Mouse (Mus musculus) lung, embryonic 16.5 days (tissue): ENCODE measurements at regions not wholly inside any gene's neighbourhood (a gene's known extent, or its start where the extent isn't known, plus 50 kb on each side); places are given as distances from the start of the nearest gene placed in this dataset.

Experiments
- ATAC-seq: fragments of 200-750 bp; cut with Nextera tagmentation; 2 replicates; pipeline ENCODE4 v1.8.0; 2017; ENCODE audit warnings: low read depth, mild to moderate bottlenecking, moderate library complexity
- H3K27ac ChIP-seq: fragments of 300-500 bp; sonication (generic); 2 replicates; pipeline ENCODE4 v1.5.1; 2014; ENCODE audit warnings: mild to moderate bottlenecking, control low read depth, low read length
- H3K27me3 ChIP-seq: fragments of 300-500 bp; sonication (generic); 2 replicates; pipeline ENCODE4 v1.6.1; 2014; ENCODE audit warnings: low read depth, low read length, mixed read lengths; ENCODE audit not compliant: control insufficient read depth, insufficient read depth
- H3K36me3 ChIP-seq: fragments of 300-500 bp; sonication (generic); 2 replicates; pipeline ENCODE4 v1.6.1; 2014; ENCODE audit warnings: low read length; ENCODE audit not compliant: control insufficient read depth, insufficient read depth
- H3K4me1 ChIP-seq: fragments of 300-500 bp; sonication (generic); replicated peaks from 2 replicates; pipeline ENCODE4 v1.6.1; 2014; ENCODE audit warnings: low read length, mixed read lengths; ENCODE audit not compliant: control insufficient read depth, insufficient read depth
- H3K4me2 ChIP-seq: fragments of 300-500 bp; sonication (generic); 2 replicates; pipeline ENCODE4 v1.6.1; 2014; ENCODE audit warnings: low read depth, low read length, control low read depth
- H3K4me3 ChIP-seq: fragments of 300-500 bp; sonication (generic); 2 replicates; pipeline ENCODE4 v1.5.1; 2014; ENCODE audit warnings: mild to moderate bottlenecking, low read length, control low read depth
- H3K9ac ChIP-seq: fragments of 300-500 bp; sonication (generic); 2 replicates; pipeline ENCODE4 v1.6.1; 2014; ENCODE audit warnings: low read length, control low read depth
- H3K9me3 ChIP-seq: fragments of 300-500 bp; sonication (generic); 2 replicates; pipeline ENCODE4 v1.6.1; 2016; ENCODE audit warnings: low read length; ENCODE audit not compliant: control insufficient read depth
- WGBS: fragments of 180-500 bp; shearing (Covaris S2); extraction: QIAGEN DNeasy Blood & Tissue Kit; methylation state at CpG from one replicate; pipeline ENCODE4 v1.1.7; 2014; 5-methylcytosine and 5-hydroxymethylcytosine counted together

- Histone ChIP-seq H3K4me1 (no peaks in the 10 kb centered on the region), H3K4me2 (no peak overlapping the region), H3K9me3 (no peaks in the 10 kb centered on the region), H3K9ac (no peak overlapping the region), H3K27ac (no peak overlapping the region), H3K4me3 (no peak overlapping the region), H3K27me3 (no peaks in the 10 kb centered on the region), H3K36me3 (no peaks in the 10 kb centered on the region)
- WGBS: 72% methylated on average over 2 of the region's 2 CpGs
- no peak for ATAC-seq
Observed at GRCm38 (mm10) chr16:24212702-24213101, 180.6 kb upstream of the Lpp start.

- peaks cover 6% of the 10 kb centered on the region for H3K4me1 ChIP-seq
- no peak overlapping the region for H3K27ac ChIP-seq
- H3K36me3 ChIP-seq: no peaks in the 10 kb centered on the region
- H3K4me3 ChIP-seq: no peak overlapping the region
- H3K9ac ChIP-seq: no peak overlapping the region
- 52% methylated on average over 1 of the region's 1 CpGs for WGBS
- no peaks in the 10 kb centered on the region for H3K9me3 ChIP-seq
- H3K27me3 ChIP-seq: no peaks in the 10 kb centered on the region
- ATAC-seq: no peak
- H3K4me2 ChIP-seq: no peak overlapping the region
Observed at GRCm38 (mm10) chr16:24211588-24211987, 181.7 kb upstream of the Lpp start.

- H3K4me1 ChIP-seq: peaks cover 12% of the 10 kb centered on the region
- H3K4me2 ChIP-seq: no peak overlapping the region
- no peaks in the 10 kb centered on the region for H3K27me3 ChIP-seq
- ATAC-seq: no peak
- H3K4me3 ChIP-seq: no peak overlapping the region
- no peak overlapping the region for H3K9ac ChIP-seq
- no peaks in the 10 kb centered on the region for H3K9me3 ChIP-seq
- no peak overlapping the region for H3K27ac ChIP-seq
- H3K36me3 ChIP-seq: no peaks in the 10 kb centered on the region
- WGBS: 74% methylated on average over 2 of the region's 2 CpGs
Observed at GRCm38 (mm10) chr16:24208876-24209275, 184.4 kb upstream of the Lpp start.

- no peaks in the 10 kb centered on the region for H3K9me3 ChIP-seq
- no peak overlapping the region for H3K9ac ChIP-seq
- H3K4me3 ChIP-seq: no peak overlapping the region
- H3K27me3 ChIP-seq: no peaks in the 10 kb centered on the region
- WGBS: 83% methylated on average over 2 of the region's 2 CpGs
- peaks cover 12% of the 10 kb centered on the region for H3K4me1 ChIP-seq
- H3K36me3 ChIP-seq: no peaks in the 10 kb centered on the region
- no peak overlapping the region for H3K27ac ChIP-seq
- no peak for ATAC-seq
- no peak overlapping the region for H3K4me2 ChIP-seq
Observed at GRCm38 (mm10) chr16:24208118-24208517, 185.2 kb upstream of the Lpp start.

GRCm38 (mm10) chr16:24207056-24207455, 186.3 kb upstream of the Lpp start:
- WGBS: 39% methylated on average over 4 of the region's 4 CpGs
- H3K9ac ChIP-seq: no peak overlapping the region
- no peaks in the 10 kb centered on the region for H3K9me3 ChIP-seq
- H3K4me3 ChIP-seq: no peak overlapping the region
- no peak for ATAC-seq
- H3K27ac ChIP-seq: no peak overlapping the region
- no peak overlapping the region for H3K4me2 ChIP-seq
- H3K4me1 ChIP-seq: peaks cover 12% of the 10 kb centered on the region
- H3K36me3 ChIP-seq: no peaks in the 10 kb centered on the region
- no peaks in the 10 kb centered on the region for H3K27me3 ChIP-seq

GRCm38 (mm10) chr16:24206461-24206861, 186.8 kb upstream of the Lpp start:
- ATAC-seq: peak; percentile 60
- no peak overlapping the region for H3K27ac ChIP-seq
- H3K4me1 ChIP-seq: peaks cover 12% of the 10 kb centered on the region
- no peaks in the 10 kb centered on the region for H3K27me3 ChIP-seq
- H3K9me3 ChIP-seq: no peaks in the 10 kb centered on the region
- no peak overlapping the region for H3K4me3 ChIP-seq
- 17% methylated on average over 4 of the region's 4 CpGs for WGBS
- H3K9ac ChIP-seq: no peak overlapping the region
- peak overlapping the region; percentile 19; the same call in 1 of the 2 replicates for H3K4me2 ChIP-seq
- H3K36me3 ChIP-seq: no peaks in the 10 kb centered on the region

GRCm38 (mm10) chr16:24205594-24205993, 187.7 kb upstream of the Lpp start:
- no peak overlapping the region for H3K4me3 ChIP-seq
- no peak overlapping the region for H3K27ac ChIP-seq
- H3K36me3 ChIP-seq: no peaks in the 10 kb centered on the region
- no peak overlapping the region for H3K9ac ChIP-seq
- ATAC-seq: 0 out of 2 replicates have a peak, but pooled peaks have one; percentile 15
- 61% methylated on average over 5 of the region's 5 CpGs for WGBS
- no peaks in the 10 kb centered on the region for H3K27me3 ChIP-seq
- peaks cover 12% of the 10 kb centered on the region for H3K4me1 ChIP-seq
- no peaks in the 10 kb centered on the region for H3K9me3 ChIP-seq
- H3K4me2 ChIP-seq: no peak overlapping the region

GRCm38 (mm10) chr16:24204064-24204730, 189.1 kb upstream of the Lpp start:
- H3K27me3 ChIP-seq: no peaks in the 10 kb centered on the region
- H3K27ac ChIP-seq: no peak overlapping the region
- H3K4me3 ChIP-seq: no peak overlapping the region
- ATAC-seq: no peak
- no peaks in the 10 kb centered on the region for H3K36me3 ChIP-seq
- H3K9me3 ChIP-seq: no peaks in the 10 kb centered on the region
- 79% methylated on average over 4 of the region's 4 CpGs for WGBS
- no peak overlapping the region for H3K4me2 ChIP-seq
- peaks cover 12% of the 10 kb centered on the region for H3K4me1 ChIP-seq
- H3K9ac ChIP-seq: no peak overlapping the region

GRCm38 (mm10) chr16:24202653-24203052, 190.7 kb upstream of the Lpp start:
- 86% methylated on average over 5 of the region's 5 CpGs for WGBS
- no peak for ATAC-seq
- Histone ChIP-seq H3K9ac (no peak overlapping the region), H3K36me3 (no peaks in the 10 kb centered on the region), H3K4me2 (no peak overlapping the region), H3K9me3 (no peaks in the 10 kb centered on the region), H3K27ac (no peak overlapping the region), H3K27me3 (no peaks in the 10 kb centered on the region), H3K4me3 (no peak overlapping the region), H3K4me1 (peaks cover 12% of the 10 kb centered on the region)

- no peak overlapping the region for H3K4me3 ChIP-seq
- WGBS: 77% methylated on average over 7 of the region's 7 CpGs
Observed at GRCm38 (mm10) chr16:24201455-24201854, 191.9 kb upstream of the Lpp start.

More at GRCm38 (mm10) chr16:24201455-24201854, 191.9 kb upstream of the Lpp start:
- Histone ChIP-seq H3K4me2 (no peak overlapping the region), H3K27me3 (no peaks in the 10 kb centered on the region), H3K9ac (no peak overlapping the region), H3K27ac (no peak overlapping the region), H3K36me3 (no peaks in the 10 kb centered on the region), H3K9me3 (no peaks in the 10 kb centered on the region), H3K4me1 (peaks cover 4% of the 10 kb centered on the region)
- ATAC-seq: no peak
